Mouse (Mus musculus): ENCODE measurements around the gene E030018B13Rik. TPM values are rescaled to one million over a fixed set of nuclear protein-coding genes. Genes with fewer than 3 reads are reported as not detected.

Gene E030018B13Rik
- polyA plus RNA-seq, 1 experiment from 2014 or later = 0.30 TPM

DNA sequence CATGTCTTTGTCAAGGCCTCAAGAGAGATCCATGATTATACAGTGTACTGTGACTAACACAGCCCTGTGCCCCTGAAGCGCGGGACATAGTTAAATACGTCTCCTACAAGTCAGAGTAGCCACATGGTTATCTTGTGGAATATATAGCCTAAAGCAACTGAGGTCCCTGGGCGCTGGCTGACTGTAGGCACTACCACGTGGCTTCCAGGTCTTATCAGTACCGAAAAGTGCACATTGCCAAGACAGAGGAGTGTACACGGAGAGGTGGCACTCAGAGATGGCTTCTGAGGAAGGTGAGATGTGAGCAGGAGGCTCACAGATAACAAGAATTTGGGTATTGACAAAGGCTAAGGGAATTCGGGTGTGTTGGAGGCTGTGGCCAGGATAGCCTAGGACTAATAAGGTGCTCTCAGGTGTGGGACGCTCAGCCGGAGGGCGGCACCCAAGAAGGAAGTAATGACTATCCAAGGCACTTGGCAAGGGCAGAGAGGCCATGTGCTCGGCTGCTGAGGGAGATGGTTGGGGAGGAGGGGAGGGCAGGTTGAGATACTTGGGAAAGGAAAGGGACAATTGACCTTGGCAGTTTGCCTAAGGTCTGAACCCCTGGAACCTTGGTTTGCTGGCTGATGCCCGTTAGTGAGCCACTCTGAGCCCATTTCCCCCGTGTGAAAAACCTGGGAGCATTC, 39.6 kb downstream of the E030018B13Rik start:
- Histone ChIP-seq H3K27me3 (replicated peaks; ENCODE audit: control insufficient read depth, insufficient read depth, low read length) (no peaks in the 10 kb centered on the region), H3K27ac (ENCODE audit: low read depth) (no peak overlapping the region), H3K36me3 (ENCODE audit: control insufficient read depth, insufficient read depth, low read length) (no peaks in the 10 kb centered on the region), H3K4me3 (ENCODE audit: low read depth, low read length) (no peak overlapping the region), H3K9ac (ENCODE audit: low read length) (no peak overlapping the region), H3K4me2 (ENCODE audit: low read length) (no peak overlapping the region), H3K9me3 (ENCODE audit: control insufficient read depth, low read length) (no peaks in the 10 kb centered on the region), H3K4me1 (replicated peaks; ENCODE audit: control insufficient read depth, insufficient read depth, low read length) (no peaks in the 10 kb centered on the region)
- no peak for ATAC-seq (replicated peaks; ENCODE audit: low FRiP score, low TSS enrichment, low read depth)
- DNase-seq (ENCODE audit: low spot score) = no peak
- WGBS = 77% methylated on average over 14 of the region's 14 CpGs

GRCm38 (mm10) chr7:63956981-63957713, 40.5 kb downstream of the E030018B13Rik start:
- 23% methylated on average over 16 of the region's 16 CpGs for WGBS
- no peaks in the 10 kb centered on the region for H3K36me3 ChIP-seq (ENCODE audit: control insufficient read depth, insufficient read depth, low read length)
- DNase-seq (ENCODE audit: low spot score) (no peak), ATAC-seq (replicated peaks; ENCODE audit: low FRiP score, low TSS enrichment, low read depth) (no peak)
- H3K4me2 ChIP-seq (ENCODE audit: low read length) = no peak overlapping the region
- no peak overlapping the region for H3K4me3 ChIP-seq (ENCODE audit: low read depth, low read length)
- H3K27me3 ChIP-seq (replicated peaks; ENCODE audit: control insufficient read depth, insufficient read depth, low read length) = no peaks in the 10 kb centered on the region
- no peaks in the 10 kb centered on the region for H3K9me3 ChIP-seq (ENCODE audit: control insufficient read depth, low read length)
- H3K9ac ChIP-seq (ENCODE audit: low read length) = no peak overlapping the region
- H3K27ac ChIP-seq (ENCODE audit: low read depth) = no peak overlapping the region
- H3K4me1 ChIP-seq (replicated peaks; ENCODE audit: control insufficient read depth, insufficient read depth, low read length) = no peaks in the 10 kb centered on the region

- no peak overlapping the region for H3K4me3 ChIP-seq (ENCODE audit: low read depth, low read length)
- H3K27ac ChIP-seq (ENCODE audit: low read depth) = no peak overlapping the region
- H3K36me3 ChIP-seq (ENCODE audit: control insufficient read depth, insufficient read depth, low read length) = no peaks in the 10 kb centered on the region
- WGBS = 86% methylated on average over 12 of the region's 12 CpGs
- DNase-seq (ENCODE audit: low spot score) (no peak), ATAC-seq (replicated peaks; ENCODE audit: low FRiP score, low TSS enrichment, low read depth) (no peak)
- H3K9me3 ChIP-seq (ENCODE audit: control insufficient read depth, low read length) = no peaks in the 10 kb centered on the region
- no peaks in the 10 kb centered on the region for H3K4me1 ChIP-seq (replicated peaks; ENCODE audit: control insufficient read depth, insufficient read depth, low read length)
- no peak overlapping the region for H3K9ac ChIP-seq (ENCODE audit: low read length)
- no peak overlapping the region for H3K4me2 ChIP-seq (ENCODE audit: low read length)
- H3K27me3 ChIP-seq (replicated peaks; ENCODE audit: control insufficient read depth, insufficient read depth, low read length) = no peaks in the 10 kb centered on the region
Observed at GRCm38 (mm10) chr7:63957872-63958640, 41.4 kb downstream of the E030018B13Rik start.

- DNase-seq (ENCODE audit: low spot score) (no peak), ATAC-seq (replicated peaks; ENCODE audit: low FRiP score, low TSS enrichment, low read depth) (no peak)
- H3K9ac ChIP-seq (ENCODE audit: low read length) = no peak overlapping the region
- H3K9me3 ChIP-seq (ENCODE audit: control insufficient read depth, low read length) = no peaks in the 10 kb centered on the region
- no peaks in the 10 kb centered on the region for H3K27me3 ChIP-seq (replicated peaks; ENCODE audit: control insufficient read depth, insufficient read depth, low read length)
- no peak overlapping the region for H3K4me3 ChIP-seq (ENCODE audit: low read depth, low read length)
- no peak overlapping the region for H3K4me2 ChIP-seq (ENCODE audit: low read length)
- no peaks in the 10 kb centered on the region for H3K4me1 ChIP-seq (replicated peaks; ENCODE audit: control insufficient read depth, insufficient read depth, low read length)
- no peak overlapping the region for H3K27ac ChIP-seq (ENCODE audit: low read depth)
- 70% methylated on average over 5 of the region's 5 CpGs for WGBS
- H3K36me3 ChIP-seq (ENCODE audit: control insufficient read depth, insufficient read depth, low read length) = no peaks in the 10 kb centered on the region
Observed at GRCm38 (mm10) chr7:63963632-63964031, 47.0 kb downstream of the E030018B13Rik start.

DNA sequence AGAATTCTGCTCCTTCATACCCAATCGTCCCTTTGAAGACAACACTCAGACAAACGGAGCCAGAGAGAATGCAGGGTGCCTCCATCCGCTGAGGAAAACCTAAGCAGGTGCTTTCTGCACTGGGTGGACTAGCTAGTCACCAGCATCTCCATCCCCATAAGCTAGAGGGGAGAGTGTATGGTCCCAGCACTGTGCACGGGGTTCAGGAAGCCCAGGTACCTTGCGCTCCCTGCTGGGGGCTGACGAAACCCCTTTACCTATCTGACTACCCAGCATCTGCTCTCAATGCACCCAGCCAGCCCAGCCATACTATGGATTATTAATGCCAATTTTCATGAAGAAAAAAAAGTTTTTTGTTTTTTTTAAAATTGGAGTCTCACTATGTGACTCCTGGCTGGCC, 47.5 kb downstream of the E030018B13Rik start:
- Histone ChIP-seq H3K9me3 (ENCODE audit: control insufficient read depth, low read length) (no peaks in the 10 kb centered on the region), H3K4me2 (ENCODE audit: low read length) (no peak overlapping the region), H3K27ac (ENCODE audit: low read depth) (no peak overlapping the region), H3K9ac (ENCODE audit: low read length) (no peak overlapping the region), H3K4me3 (ENCODE audit: low read depth, low read length) (no peak overlapping the region), H3K4me1 (replicated peaks; ENCODE audit: control insufficient read depth, insufficient read depth, low read length) (no peaks in the 10 kb centered on the region), H3K36me3 (ENCODE audit: control insufficient read depth, insufficient read depth, low read length) (no peaks in the 10 kb centered on the region), H3K27me3 (replicated peaks; ENCODE audit: control insufficient read depth, insufficient read depth, low read length) (no peaks in the 10 kb centered on the region)
- DNase-seq (ENCODE audit: low spot score) (no peak), ATAC-seq (replicated peaks; ENCODE audit: low FRiP score, low TSS enrichment, low read depth) (no peak)
- WGBS = 73% methylated on average over 6 of the region's 6 CpGs

DNA sequence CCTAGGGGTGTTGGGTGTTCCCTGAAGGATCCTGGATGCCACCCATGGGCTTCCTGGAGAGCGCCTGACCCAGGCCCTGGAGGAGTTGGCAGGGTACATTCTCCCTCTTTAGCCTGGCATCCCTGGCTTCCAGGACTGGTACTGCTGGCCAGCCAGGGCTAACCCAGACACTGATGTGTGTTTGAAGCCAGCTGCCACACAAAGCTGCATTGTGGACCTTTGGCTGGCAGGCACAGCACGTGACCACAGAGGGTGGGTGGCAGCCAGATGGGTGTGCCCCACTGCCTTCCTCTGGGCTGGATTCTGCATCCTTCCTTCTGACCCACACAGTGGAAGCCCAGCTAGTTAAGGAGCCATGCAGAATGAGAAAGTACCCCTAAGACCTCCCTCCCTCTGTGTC, 48.5 kb downstream of the E030018B13Rik start:
- Histone ChIP-seq H3K4me3 (ENCODE audit: low read depth, low read length) (no peak overlapping the region), H3K27me3 (replicated peaks; ENCODE audit: control insufficient read depth, insufficient read depth, low read length) (no peaks in the 10 kb centered on the region), H3K9ac (ENCODE audit: low read length) (no peak overlapping the region), H3K4me2 (ENCODE audit: low read length) (no peak overlapping the region), H3K9me3 (ENCODE audit: control insufficient read depth, low read length) (no peaks in the 10 kb centered on the region), H3K36me3 (ENCODE audit: control insufficient read depth, insufficient read depth, low read length) (no peaks in the 10 kb centered on the region), H3K4me1 (replicated peaks; ENCODE audit: control insufficient read depth, insufficient read depth, low read length) (no peaks in the 10 kb centered on the region), H3K27ac (ENCODE audit: low read depth) (no peak overlapping the region)
- no peak for DNase-seq (ENCODE audit: low spot score)
- peak; percentile 55 for ATAC-seq (replicated peaks; ENCODE audit: low FRiP score, low TSS enrichment, low read depth)
- WGBS = 78% methylated on average over 2 of the region's 2 CpGs

GRCm38 (mm10) chr7:63965635-63966418, 49.2 kb downstream of the E030018B13Rik start:
- no peak overlapping the region for H3K27ac ChIP-seq (ENCODE audit: low read depth)

DNA sequence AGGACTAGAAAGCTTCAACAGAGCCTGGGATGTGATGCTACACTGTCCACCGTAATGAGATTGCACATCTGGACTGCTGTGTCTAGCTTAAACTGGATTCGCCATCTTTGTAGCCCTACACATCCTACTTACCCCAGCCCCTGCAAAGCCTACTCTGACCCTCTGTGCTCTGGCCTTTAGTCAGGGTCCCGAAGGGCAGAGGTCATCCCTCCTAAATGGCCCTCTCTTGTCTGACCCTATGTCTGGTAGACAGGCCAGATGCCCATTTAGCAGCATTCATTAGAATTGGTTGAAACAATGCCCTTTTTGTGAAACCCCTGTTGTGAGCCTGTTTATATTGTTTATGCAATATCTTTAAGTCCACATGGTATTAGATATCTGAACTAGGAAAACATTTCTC, 53.3 kb downstream of the E030018B13Rik start:
- Histone ChIP-seq H3K4me1 (replicated peaks; ENCODE audit: control insufficient read depth, insufficient read depth, low read length) (no peaks in the 10 kb centered on the region), H3K4me2 (ENCODE audit: low read length) (no peak overlapping the region), H3K9ac (ENCODE audit: low read length) (no peak overlapping the region), H3K27me3 (replicated peaks; ENCODE audit: control insufficient read depth, insufficient read depth, low read length) (no peaks in the 10 kb centered on the region), H3K27ac (ENCODE audit: low read depth) (no peak overlapping the region), H3K4me3 (ENCODE audit: low read depth, low read length) (no peak overlapping the region), H3K36me3 (ENCODE audit: control insufficient read depth, insufficient read depth, low read length) (no peaks in the 10 kb centered on the region), H3K9me3 (ENCODE audit: control insufficient read depth, low read length) (no peaks in the 10 kb centered on the region)
- WGBS = 57% methylated on average over 3 of the region's 3 CpGs
- ATAC-seq (replicated peaks; ENCODE audit: low FRiP score, low TSS enrichment, low read depth) = no peak
- no peak for DNase-seq (ENCODE audit: low spot score)

More at GRCm38 (mm10) chr7:63965635-63966418, 49.2 kb downstream of the E030018B13Rik start:
- ATAC-seq (replicated peaks; ENCODE audit: low FRiP score, low TSS enrichment, low read depth) = no peak
- Histone ChIP-seq H3K9ac (ENCODE audit: low read length) (no peak overlapping the region), H3K4me3 (ENCODE audit: low read depth, low read length) (no peak overlapping the region), H3K4me2 (ENCODE audit: low read length) (no peak overlapping the region), H3K36me3 (ENCODE audit: control insufficient read depth, insufficient read depth, low read length) (no peaks in the 10 kb centered on the region), H3K9me3 (ENCODE audit: control insufficient read depth, low read length) (no peaks in the 10 kb centered on the region), H3K27me3 (replicated peaks; ENCODE audit: control insufficient read depth, insufficient read depth, low read length) (no peaks in the 10 kb centered on the region), H3K4me1 (replicated peaks; ENCODE audit: control insufficient read depth, insufficient read depth, low read length) (no peaks in the 10 kb centered on the region)
- WGBS = 69% methylated on average over 5 of the region's 5 CpGs
- no peak for DNase-seq (ENCODE audit: low spot score)
